Mouse (Mus musculus): ENCODE results near the gene Slc25a53.
"Not testable (repeated sequence)": the region's sequence is repeated elsewhere in the genome, so short reads cannot be mapped to it uniquely, and the experiment has no call there.

DNA sequence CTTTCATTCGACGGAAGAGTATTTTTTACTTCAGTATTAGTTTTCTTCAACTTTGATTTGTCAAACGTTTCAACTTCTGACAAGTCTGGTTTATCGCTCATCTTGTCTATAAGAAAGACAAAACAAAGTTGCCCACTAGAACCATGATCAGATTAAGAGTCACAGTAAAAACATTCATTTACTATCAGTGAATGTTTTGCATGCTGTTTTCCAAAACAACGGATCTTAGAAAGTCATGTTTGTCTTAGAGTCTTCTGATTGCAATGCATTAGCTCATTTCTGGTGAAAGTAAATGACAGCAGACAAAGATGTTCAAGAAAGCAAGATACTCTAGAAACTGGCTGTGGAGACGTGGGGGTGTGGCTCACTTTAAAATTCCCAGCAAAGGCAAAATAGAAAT lies 62.7 kb downstream of the Slc25a53 start, which contains the start of gene Tmsb15b2:
- TF ChIP-seq CTCF (IDR thresholded peaks at IDR 0.05; ENCODE audit: insufficient read depth, low read length); POLR2A (IDR thresholded peaks at IDR 0.05; ENCODE audit: borderline replicate concordance, extremely low read depth, low read depth, low read length): not testable (repeated sequence)
